Mouse (Mus musculus): ENCODE measurements around the gene Rubcn.
"Not testable (repeated sequence)": the region's sequence is repeated elsewhere in the genome, so short reads cannot be mapped to it uniquely, and the experiment has no call there.

Rubcn gene

DNA sequence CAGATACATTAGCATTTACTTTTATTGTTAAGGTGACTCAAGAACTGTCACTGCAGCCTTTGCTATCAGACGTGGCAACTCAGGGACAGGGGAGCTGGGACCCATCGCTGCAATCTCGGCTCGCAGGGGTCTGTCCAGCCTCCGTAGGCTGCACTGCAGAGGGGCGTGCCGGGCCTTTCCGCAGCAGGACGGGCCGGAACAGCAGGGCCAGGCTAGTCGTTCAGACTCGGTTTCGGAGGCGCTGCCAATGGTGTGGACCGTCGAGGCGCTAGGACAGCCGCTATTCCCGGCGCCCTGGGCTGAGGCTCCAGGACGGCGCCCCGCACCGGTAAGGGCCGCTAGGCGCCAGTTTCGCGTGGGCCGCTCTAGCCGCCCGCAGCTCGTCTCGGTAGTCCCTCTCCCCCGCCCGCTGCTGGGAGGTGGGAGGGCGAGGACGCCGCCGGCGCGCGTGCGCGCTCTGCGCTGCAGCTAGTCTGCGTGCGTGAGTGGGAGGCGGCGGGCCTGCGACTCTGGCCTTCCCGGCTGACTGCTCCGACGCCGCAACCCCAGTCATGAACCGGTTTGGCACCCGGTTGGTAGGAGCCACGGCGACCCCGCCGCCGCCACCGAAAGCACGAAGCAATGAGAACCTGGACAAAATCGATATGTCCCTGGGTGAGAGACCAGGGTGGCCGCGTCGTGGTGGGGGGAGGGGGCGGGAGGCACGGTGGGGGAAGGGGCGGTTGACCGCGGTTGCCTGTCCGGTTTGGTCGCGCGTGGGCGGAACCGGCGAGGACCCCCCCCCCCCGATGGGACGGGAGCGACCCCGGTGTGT is at the start of gene Rubcn, which contains the start of gene Fyttd1:
TSS of gene Rubcn (minus strand) at position 424 of the 814 bp plus-strand sequence.
TSS of gene Fyttd1 (plus strand) at position 158 of the 814 bp plus-strand sequence.
- DNase-seq = peak; percentile 97

DNA sequence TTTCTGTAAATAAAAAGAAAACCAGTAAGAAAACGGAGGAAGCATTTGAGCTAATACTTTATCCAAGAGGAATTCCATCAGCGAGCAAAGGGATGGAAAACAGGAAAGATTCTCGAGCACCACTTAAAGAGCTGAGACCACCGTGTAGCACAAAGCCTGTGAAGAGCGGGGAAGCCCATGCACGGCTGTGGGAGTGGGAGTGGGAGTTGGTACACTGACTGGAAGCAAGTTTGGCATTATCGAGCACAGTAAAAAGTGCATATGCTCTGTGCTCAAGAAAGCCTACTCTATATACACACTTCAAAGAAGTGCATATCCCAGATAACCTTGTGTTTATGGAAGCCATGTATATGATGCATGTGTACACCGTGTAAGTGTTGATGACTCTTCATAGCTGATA is 49.5 kb upstream of the Rubcn start:
- DNase-seq = no peak

DNA sequence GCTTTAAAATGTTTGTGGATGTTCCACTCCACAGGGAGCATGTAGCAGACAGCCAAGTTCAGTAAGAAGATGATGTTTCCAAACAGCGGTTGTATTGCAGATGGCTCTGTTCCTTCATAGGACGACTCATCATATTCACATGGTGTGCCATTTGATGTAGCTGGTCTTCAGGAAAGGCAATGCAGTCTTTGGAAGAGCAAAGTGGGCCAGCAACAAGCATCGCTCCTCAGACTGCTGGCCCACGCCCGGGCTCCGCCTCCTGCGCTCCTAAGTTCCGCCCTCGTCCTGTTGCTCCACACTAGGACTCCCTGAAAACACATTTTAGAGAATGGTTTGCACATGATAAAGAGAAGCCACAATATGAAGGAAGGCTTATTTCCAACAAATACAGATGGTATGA is 49.1 kb upstream of the Rubcn start:
- DNase-seq = not testable (repeated sequence)

DNA sequence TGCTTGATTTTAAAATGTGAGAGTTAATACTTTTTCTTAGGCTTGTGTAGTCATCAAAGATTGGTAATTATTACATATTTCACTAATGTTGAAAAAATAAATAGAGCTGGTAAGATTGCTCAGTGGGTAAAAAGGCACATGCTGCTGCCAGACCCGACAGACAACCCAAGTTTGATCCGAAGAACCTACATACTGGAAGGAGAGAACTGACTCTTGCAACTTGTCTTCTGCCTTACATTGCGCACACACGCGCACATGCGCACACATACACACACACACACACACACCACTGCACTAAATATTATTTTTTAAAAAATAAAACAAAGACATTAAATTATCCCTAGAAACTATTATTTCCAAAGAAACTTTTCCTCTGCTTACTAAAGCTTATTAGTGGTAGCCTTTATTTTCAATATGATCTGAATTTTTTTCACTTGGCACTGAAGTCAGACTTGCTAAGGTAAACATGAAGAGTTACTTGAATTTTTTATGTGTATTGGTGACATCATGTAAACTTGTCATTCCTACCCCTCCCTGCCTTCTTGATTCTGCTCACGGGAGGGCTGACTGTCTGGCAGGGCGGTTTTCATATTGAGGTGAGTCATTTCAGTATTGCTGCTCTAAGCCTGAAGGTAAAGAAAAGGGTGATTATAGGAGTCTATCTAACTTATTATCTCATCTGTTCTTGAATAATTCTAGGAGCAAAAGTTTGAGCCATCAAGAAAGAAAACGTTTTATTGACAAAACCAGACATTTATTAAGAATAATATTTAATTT is 37.9 kb upstream of the Rubcn start:
- no peak for DNase-seq

DNA sequence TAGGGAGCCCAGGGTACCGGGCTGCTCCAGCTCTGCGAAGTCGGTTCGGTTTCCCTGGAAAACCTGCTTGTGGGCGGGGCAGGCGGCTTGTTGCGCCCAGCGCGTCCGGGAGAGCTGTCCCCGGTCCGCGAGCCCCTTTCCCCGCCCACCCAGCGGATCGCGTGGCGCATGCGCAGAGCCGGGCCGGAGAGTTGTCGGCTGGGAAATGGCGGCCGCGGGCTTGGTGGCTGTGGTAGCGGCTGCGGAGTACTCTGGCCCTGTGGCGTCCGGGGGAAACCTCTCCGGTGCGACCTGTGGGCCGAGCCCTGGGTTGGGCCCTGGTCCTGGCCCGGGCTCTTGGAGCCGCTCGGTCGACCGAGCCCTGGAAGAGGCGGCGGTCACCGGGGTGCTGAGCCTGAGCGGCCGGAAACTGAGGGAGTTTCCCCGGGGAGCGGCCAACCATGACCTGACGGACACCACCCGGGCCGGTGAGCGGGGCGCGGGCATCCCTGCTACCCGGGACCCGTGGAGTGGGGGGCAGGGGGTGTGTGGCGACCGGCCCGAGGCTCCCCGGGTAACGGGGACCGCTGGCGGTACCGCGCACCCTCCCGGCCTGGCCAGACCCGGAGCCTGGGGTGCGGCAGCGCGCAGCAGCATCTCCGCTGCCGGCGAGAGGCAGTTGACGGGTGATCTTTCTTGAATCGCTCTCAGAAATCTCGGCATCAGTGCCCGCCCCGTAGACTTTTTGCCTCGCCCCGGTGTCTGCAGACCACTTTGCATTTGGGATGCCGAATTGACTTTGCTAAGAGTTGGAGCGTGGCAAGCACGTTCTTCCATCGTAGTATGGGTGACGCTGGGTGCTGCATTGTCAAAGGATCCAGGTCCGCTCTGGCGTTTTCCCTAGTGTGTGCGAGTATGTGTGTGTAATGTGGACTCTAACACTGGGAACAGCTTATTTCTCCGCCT is 36.6 kb upstream of the Rubcn start, which contains the start of gene Lrch3:
TSS of gene Lrch3 (plus strand) at position 164 of the 945 bp plus-strand sequence.
- DNase-seq = peak; percentile 94

DNA sequence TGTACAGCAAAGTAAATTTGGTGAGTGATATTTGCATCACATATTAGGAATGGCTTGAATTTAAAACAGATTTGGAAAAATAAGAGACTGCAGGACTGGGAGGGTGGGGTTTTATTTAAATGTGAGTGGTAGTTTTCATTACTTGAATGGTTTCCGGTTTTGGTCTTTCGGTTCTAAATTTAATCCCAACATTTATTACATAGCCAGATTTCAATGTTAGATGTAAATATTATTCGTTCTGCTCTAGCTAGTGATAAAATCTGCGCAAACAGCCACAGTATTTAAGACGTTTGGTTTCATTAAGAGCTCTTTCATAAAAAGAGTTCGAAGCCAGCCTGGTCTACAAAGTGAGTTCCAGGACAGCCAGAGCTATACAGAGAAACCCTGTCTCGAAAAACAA is 35.6 kb upstream of the Rubcn start:
- DNase-seq = no peak

DNA sequence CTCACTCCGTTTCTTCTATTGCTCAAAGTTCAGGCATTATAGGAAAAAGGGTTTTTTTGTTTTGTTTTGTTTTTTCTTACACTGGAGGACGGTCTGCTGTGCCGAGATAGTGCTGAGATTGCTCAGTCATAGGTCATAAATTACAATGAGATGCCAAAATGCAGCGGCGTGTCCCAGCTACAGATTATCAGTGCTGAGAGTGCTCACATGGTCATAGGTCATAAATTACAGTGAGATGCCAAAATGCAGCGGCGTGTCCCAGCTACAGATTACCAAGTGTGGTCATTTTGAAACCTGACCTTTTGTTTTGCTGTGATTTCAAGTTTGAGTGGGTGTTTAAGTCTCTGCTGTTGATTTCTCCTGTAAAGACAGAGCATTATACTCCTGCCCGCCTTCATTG is 29.2 kb upstream of the Rubcn start:
- DNase-seq = peak; percentile 51

DNA sequence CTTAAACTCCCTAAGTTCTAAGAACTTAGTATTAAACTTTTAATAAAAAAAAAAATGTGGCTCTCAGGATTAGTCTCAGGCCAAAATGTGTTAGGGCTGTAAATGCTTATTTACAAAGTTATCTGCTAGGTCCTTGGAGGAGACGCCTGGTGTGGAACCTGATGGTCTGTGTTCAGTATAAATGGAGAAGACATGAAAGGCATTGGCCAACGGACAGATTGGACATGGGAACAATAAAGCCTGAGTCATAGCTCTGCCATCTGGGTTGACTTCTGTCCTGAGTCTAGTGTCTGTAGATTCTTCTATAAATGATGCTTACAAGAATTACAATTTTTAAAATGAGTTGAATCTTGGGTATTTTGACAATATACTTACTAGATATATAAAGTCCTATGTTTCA is 28.6 kb upstream of the Rubcn start:
- DNase-seq = no peak

DNA sequence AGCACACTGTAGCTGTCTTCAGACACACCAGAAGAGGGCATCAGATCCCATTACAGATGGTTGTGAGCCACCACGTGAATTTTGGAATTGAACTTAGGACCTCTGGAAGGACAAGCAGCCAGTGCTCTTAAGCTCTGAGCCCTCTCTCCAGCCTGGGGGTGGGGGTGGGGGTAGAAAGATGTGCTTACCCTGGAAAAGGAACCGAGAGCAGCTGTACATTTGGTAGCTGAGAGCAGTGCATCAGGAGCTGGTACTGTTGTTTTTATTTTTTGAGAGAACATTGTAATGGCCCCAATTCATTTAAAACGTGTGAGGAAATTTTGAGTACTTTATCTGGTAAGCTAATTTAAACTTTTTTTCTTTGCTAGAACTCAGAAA is 24.5 kb upstream of the Rubcn start:
- DNase-seq = no peak

DNA sequence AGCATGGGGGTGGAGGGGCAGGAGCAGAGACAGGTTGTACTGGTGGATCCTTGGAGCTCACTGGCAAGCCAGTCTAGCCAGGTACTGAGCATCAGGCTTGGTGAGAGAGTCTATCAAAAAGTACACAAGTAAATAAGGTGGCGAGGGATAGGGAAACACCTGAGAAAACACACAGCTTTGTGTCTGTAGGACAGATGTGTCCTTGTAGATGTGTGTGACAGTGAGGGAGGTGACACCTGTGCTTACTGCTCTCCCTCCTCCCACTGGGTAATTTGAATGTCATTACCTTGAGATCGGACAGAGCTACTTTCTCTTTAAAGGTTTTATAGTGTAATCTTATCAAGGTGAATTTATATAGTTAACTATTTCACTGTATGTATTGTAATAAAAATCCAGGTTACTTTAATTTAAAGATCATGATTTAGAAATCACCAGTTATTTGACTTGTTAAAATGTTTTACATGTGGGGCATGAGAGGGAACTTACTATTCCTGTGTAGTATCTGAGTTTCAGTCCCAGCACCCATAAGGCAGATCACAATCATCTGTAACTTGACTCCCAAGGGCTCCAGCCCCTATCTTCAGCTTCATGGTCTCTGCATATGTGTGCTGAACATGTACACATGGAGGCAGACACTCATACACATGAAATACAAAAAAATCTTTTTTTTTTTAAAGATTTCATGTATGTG is 23.9 kb upstream of the Rubcn start:
- no peak for DNase-seq

DNA sequence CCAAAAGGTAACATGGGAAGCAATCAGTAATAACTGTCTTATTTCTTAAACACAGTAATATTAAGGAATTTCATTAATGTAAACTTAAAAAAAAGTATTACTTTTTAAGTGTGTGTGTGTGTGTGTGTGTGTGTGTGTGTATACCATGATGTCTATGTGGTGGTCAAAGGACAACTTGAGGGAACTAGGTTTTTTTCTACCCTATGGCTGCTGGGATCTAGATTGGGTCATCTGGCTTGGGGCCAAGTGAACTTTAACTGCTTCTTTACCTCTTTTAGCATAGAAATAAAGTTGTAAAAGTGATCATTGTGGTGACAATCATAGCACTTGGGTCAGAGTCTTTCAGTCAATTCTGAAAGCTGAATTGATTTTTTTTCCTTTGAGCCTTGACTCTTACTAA is 18.6 kb upstream of the Rubcn start:
- DNase-seq = no peak

DNA sequence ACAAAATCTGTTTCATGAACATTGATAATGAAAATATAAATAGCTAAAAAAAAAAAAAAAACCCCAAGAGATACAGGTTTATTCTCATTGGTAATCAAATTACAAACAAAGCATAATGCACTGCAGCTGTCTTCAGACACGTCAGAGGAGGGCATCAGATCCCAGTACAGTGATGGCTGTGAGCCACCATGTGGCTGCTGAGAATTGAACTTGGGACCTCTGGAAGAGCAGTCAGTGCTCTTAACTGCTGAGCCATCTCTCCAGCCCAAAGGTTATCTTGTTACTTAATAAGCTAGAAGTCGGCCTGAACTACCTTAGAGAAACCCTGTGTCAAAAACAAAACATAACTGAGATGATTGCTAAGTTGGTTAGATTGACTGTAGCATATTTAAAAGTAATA is 12.3 kb upstream of the Rubcn start:
- peak; percentile 64 for DNase-seq

DNA sequence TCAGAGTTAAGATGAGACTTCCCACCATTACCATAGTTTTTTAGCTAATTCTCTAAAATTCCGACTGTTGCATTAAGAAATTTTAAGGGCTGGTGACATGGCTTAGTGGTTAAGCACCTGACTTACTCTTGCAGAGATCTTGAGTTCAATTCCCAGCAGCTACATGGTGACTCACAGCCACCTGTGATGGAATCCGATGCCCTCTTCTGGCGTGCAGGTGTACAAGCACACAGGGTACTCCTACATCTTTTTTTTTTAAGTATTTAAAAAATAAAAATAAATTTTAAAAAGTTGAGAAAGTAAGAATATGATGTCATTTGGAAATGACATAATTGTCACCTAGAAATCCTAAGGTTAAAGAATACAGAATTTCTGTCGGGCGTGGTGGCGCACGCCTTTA is 10.4 kb upstream of the Rubcn start:
- no peak for DNase-seq

DNA sequence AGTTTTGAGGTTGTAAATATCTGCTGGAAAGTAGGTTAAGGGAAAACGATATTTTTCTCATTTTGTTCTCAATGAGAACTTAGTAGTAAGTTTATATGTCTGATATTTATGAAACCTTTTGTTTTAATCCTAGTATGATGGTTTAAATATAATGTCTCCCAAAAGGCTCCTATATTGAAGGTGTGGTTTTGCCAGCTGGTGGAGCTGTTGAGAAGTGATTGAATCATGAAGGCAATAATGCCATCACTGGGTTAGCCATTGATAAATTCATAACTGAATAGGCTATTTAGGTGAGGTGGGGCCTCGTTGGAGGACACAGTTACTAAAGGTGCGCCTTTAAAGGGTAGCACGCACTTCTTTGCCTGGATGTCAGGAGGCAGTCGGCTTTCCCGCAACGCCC is 4.0 kb upstream of the Rubcn start:
- DNase-seq = no peak

DNA sequence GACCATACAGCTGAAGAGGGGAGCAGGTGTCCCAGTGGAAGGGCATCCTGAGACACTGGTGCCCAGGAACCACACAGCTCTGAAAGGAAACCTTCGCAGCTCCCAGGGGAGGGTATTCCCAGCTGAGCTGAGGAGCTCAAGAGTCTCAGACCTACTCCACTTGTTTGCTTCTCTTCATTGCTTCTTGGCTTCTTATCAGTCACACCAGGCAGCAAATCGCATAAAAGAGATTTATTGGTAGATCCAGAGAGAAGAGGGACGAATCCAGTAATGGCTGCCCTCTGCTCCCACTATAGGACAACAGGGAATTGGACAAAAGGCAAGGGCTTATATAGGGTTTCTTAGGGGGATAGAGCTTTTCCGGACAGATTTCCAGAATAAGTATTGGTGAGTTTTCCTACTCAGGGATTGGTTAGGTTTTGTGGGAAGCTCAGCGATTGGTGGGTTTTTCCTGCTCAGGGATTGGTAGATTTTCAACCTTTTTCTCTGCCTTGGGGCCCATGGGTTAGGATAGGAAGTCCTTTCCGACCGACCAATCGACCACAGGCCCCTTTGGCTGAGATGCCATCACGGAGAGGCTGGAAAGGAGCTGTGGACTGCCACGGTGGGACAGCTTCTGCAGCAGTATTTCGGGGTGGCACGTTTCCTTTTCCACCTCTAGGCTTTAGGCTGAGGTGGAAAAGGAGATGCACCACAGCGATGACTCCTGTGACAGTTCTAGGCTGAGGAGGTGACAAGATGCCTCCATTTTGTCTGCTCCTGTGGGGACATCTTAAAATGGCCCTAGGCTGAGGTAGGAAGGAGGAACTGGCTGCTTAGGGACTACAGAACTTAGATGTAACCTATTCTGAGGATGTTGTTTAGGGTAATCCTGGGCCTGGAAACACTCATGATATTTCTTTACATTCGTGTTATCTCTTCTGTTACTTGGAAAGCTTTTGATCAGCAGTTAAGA is 1.7 kb upstream of the Rubcn start:
- DNase-seq = no peak

DNA sequence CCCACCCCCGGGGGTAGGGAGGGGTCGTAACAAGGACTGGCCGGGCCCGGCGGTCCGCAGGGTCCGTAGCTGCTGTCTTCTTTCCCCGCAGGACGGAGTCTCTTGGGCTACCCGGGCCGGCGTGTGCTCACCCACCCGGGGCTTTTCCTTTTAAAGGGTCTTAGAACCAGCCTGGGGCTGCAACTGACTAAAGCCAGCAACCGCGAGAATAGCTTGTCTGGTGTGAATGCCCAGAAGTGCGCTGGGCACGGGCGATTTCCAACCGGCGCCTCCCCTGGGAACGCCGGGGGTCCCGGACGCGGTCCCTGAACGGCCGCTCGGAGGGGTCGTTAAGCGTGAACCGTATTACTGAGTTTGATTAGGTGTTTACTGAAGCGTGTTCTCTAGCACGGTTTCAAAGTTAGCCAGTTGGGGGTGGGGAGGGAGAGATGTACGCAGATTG is 612 bp upstream of the Rubcn start:
- DNase-seq = no peak

DNA sequence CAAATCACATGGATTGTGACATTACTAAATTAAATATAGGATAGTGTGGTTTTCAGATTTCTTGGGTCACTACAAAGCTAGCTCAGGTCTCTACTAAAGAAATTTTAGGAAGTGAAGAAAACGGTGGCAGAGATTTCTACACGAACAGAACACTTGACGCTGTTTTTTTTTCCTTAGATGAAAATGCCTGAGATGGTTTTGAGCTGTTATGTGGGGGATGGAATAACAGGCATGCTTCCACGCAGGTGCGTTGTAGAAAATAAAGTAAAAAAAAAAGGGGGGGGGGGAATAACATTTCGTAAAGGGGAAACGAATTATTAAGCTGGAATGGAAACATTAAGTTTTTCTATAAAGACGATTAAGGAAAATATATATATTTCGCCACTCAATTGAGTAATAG is 735 bp downstream of the Rubcn start:
- DNase-seq = no peak

DNA sequence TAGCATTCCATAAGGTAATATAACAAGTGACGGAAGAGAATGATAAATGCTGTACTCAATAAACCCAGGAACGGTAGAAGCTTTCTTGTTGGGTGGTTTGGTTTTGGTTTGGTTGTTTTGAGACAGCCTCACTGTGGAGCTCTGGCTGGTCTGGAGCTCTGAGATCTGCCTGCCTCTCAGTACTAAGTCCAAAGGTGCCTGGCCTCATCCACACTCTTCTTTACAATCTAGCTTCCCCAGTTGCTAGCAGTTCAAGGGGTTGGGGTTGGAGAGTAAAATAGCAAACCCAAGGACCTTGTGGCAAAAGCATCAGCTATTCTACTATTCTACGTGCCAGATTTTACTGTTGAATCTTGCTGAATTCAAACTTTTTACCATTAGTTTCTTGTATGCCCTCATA is 1.7 kb downstream of the Rubcn start:
- peak; percentile 70 for DNase-seq

DNA sequence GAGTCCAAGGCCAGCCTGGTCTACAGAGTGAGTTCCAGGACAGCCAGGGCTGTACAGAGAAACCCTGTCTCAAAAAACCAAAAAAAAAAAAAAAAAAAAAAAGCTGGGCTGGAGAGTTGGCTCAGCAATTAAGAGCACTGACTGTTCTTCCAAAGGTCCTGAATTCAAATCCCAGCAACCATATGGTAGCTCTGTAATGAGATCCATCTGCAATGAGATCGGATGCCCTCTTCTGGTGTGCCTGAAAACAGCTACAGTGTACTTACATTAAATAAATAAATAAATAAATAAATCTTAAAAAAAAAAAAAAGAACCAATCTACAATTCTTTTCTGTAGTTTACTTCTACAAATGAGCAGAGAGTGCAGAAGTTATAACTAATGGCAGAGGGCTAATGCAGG is 2.3 kb downstream of the Rubcn start:
- not testable (repeated sequence) for DNase-seq

DNA sequence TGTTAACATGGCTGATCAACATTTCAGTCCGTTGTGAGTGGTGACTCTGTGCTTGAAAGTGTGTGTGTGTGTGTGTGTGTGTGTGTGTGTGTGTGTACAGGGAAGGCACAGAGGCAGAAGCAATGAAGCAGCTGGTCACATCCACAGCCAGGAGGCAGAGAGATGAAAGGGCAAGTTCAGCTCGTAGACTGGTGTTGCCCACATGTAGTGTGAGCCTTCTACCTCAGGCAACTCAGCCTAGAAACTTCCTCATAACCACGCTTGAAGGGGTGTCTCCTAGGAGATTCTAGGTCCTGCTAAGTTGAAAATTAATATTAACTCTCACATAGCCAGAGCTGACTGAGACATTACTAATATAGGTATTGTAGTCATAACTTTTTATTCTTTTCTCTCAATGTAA is 4.2 kb downstream of the Rubcn start:
- peak; percentile 50 for DNase-seq

DNA sequence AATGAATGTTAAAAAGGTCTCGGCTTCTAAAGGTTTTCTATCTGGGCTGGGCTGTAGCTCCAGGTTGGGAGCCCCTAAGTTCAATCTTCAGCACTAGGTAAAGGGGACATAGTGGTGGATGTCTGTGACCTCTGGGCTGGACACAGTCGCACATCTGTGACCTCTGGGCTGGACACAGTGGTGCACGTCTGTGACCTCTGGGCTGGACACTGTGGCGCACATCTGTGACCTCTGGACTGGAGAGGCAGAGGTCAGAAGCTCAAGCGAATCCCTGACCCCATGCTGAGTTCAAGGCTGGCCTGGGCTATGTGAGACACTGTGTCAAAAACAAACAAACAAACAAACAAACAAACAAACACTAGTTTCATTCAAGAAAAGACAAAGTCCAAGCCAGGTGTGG is 7.3 kb downstream of the Rubcn start:
- DNase-seq = no peak
